Mouse (Mus musculus) neural tube, embryonic 12.5 days (tissue): ENCODE measurements around the gene Dct. TPM values are rescaled to one million over a fixed set of nuclear protein-coding genes. Genes with fewer than 3 reads are reported as not detected.

ENCODE experiments used
- ATAC-seq: fragments of 200-750 bp; cut with Nextera tagmentation; 2 replicates; pipeline ENCODE4 v1.8.0; 2017; ENCODE audit warnings: low read depth, mild to moderate bottlenecking, moderate TSS enrichment, moderate library complexity; ENCODE audit not compliant: low FRiP score
- H3K27ac ChIP-seq: fragments of 300-500 bp; sonication (generic); 2 replicates; pipeline ENCODE4 v1.5.1; 2016
- H3K27me3 ChIP-seq: fragments of 300-500 bp; sonication (generic); replicated peaks from 2 replicates; pipeline ENCODE4 v1.6.1; 2016; ENCODE audit warnings: mild to moderate bottlenecking
- H3K36me3 ChIP-seq: fragments of 300-500 bp; sonication (generic); 2 replicates; pipeline ENCODE4 v1.6.1; 2016; ENCODE audit warnings: mild to moderate bottlenecking
- H3K4me1 ChIP-seq: fragments of 300-500 bp; sonication (generic); 2 replicates; pipeline ENCODE4 v1.6.1; 2016
- H3K4me2 ChIP-seq: fragments of 300-500 bp; sonication (generic); replicated peaks from 2 replicates; pipeline ENCODE4 v1.6.1; 2016; ENCODE audit warnings: mild to moderate bottlenecking
- H3K4me3 ChIP-seq: fragments of 300-500 bp; sonication (generic); 2 replicates; pipeline ENCODE4 v1.5.1; 2016
- H3K9ac ChIP-seq: fragments of 300-500 bp; sonication (generic); 2 replicates; pipeline ENCODE4 v1.6.1; 2016; ENCODE audit warnings: mild to moderate bottlenecking
- H3K9me3 ChIP-seq: fragments of 300-500 bp; sonication (generic); 2 replicates; pipeline ENCODE4 v1.6.1; 2016; ENCODE audit warnings: mild to moderate bottlenecking
- WGBS: fragments of 180-500 bp; shearing (Covaris S2); methylation state at CpG from one replicate; pipeline ENCODE4 v1.1.7; 2016; 5-methylcytosine and 5-hydroxymethylcytosine counted together
- polyA plus RNA-seq: library from polyadenylated mRNA; unstranded; fragments of >200 nt; fragmentation: Nextera tagmentation; extraction: Ambion mirVana; gene quantifications from 2 replicates; pipeline ENCODE4 v1.2.1, GENCODE M21; 2016

Dct gene
- 2.8 and 3.9 TPM in 2 replicates for polyA plus RNA-seq

GRCm38 (mm10) chr14:118051975-118052630 is at the start of gene Dct:
Gene Dct, minus strand, starts transcription at chr14:118052244.
- Histone ChIP-seq H3K27ac (no peak within 1 kb of the TSS), H3K9ac (no peak within 1 kb of the TSS), H3K9me3 (no peaks in the 10 kb centered on the region), H3K27me3 (peaks cover 22% of the 10 kb centered on the region), H3K36me3 (no peaks in the 10 kb centered on the region), H3K4me3 (no peak within 1 kb of the TSS), H3K4me2 (peak within 1 kb of the TSS; percentile 35), H3K4me1 (peaks cover 26% of the 10 kb centered on the region)
- 13% methylated on average over 13 of the region's 13 CpGs for WGBS
- ATAC-seq, result peak; percentile 90

- no peak overlapping the region for H3K4me3 ChIP-seq
- H3K4me2 ChIP-seq, result no peak overlapping the region
- H3K27me3 ChIP-seq, result no peaks in the 10 kb centered on the region
- H3K27ac ChIP-seq, result no peak overlapping the region
- no peaks in the 10 kb centered on the region for H3K36me3 ChIP-seq
- H3K9ac ChIP-seq, result no peak overlapping the region
- 86% methylated on average over 14 of the region's 14 CpGs for WGBS
- ATAC-seq, result no peak
- H3K9me3 ChIP-seq, result no peaks in the 10 kb centered on the region
- H3K4me1 ChIP-seq, result no peaks in the 10 kb centered on the region
Observed at GRCm38 (mm10) chr14:118101227-118101990, 49.4 kb upstream of the Dct start.

- Histone ChIP-seq H3K4me3 (no peak overlapping the region), H3K4me1 (no peaks in the 10 kb centered on the region), H3K27me3 (no peaks in the 10 kb centered on the region), H3K9me3 (no peaks in the 10 kb centered on the region), H3K27ac (no peak overlapping the region), H3K9ac (no peak overlapping the region), H3K4me2 (no peak overlapping the region), H3K36me3 (no peaks in the 10 kb centered on the region)
- WGBS, result 72% methylated on average over 2 of the region's 2 CpGs
- no peak for ATAC-seq
Observed at GRCm38 (mm10) chr14:118098265-118098664, 46.2 kb upstream of the Dct start.

GRCm38 (mm10) chr14:118089806-118090392 is 37.9 kb upstream of the Dct start:
- H3K4me3 ChIP-seq, result peak overlapping the region; percentile 63
- peaks cover 14% of the 10 kb centered on the region; the same call in 1 of the 2 replicates for H3K4me1 ChIP-seq
- peak; percentile 43 for ATAC-seq
- H3K27ac ChIP-seq, result no peak overlapping the region
- 0 out of 2 replicates have a peak overlapping the region, but pooled peaks have one; percentile 40 for H3K9ac ChIP-seq
- H3K9me3 ChIP-seq, result no peaks in the 10 kb centered on the region
- H3K36me3 ChIP-seq, result no peaks in the 10 kb centered on the region
- no peaks in the 10 kb centered on the region for H3K27me3 ChIP-seq
- peak overlapping the region; percentile 69 for H3K4me2 ChIP-seq
- WGBS, result under 1% methylated on average over 18 of the region's 18 CpGs

GRCm38 (mm10) chr14:118089215-118089805 is 37.3 kb upstream of the Dct start:
- Histone ChIP-seq H3K9me3 (no peaks in the 10 kb centered on the region), H3K27ac (no peak overlapping the region), H3K9ac (peak overlapping the region; percentile 56), H3K4me1 (peaks cover 14% of the 10 kb centered on the region; the same call in 1 of the 2 replicates), H3K36me3 (no peaks in the 10 kb centered on the region), H3K4me2 (peak overlapping the region; percentile 69), H3K27me3 (no peaks in the 10 kb centered on the region), H3K4me3 (peak overlapping the region; percentile 63)
- ATAC-seq, result peak; percentile 81
- WGBS, result under 1% methylated on average over 44 of the region's 44 CpGs

GRCm38 (mm10) chr14:118088437-118089207 is 36.6 kb upstream of the Dct start:
- peak overlapping the region; percentile 69 for H3K4me2 ChIP-seq
- H3K4me3 ChIP-seq, result peak overlapping the region; percentile 63
- H3K27ac ChIP-seq, result no peak overlapping the region
- peak overlapping the region; percentile 56 for H3K9ac ChIP-seq
- peaks cover 14% of the 10 kb centered on the region; the same call in 1 of the 2 replicates for H3K4me1 ChIP-seq
- WGBS, result 10% methylated on average over 22 of the region's 22 CpGs
- no peaks in the 10 kb centered on the region for H3K36me3 ChIP-seq
- H3K9me3 ChIP-seq, result no peaks in the 10 kb centered on the region
- H3K27me3 ChIP-seq, result no peaks in the 10 kb centered on the region
- peak; percentile 58 for ATAC-seq

GRCm38 (mm10) chr14:118086271-118087035 is 34.4 kb upstream of the Dct start:
- no peak for ATAC-seq
- WGBS, result 51% methylated on average over 5 of the region's 5 CpGs
- H3K36me3 ChIP-seq, result no peaks in the 10 kb centered on the region
- H3K27ac ChIP-seq, result no peak overlapping the region
- no peak overlapping the region for H3K4me3 ChIP-seq
- no peak overlapping the region for H3K4me2 ChIP-seq
- no peaks in the 10 kb centered on the region for H3K9me3 ChIP-seq
- H3K9ac ChIP-seq, result no peak overlapping the region
- peaks cover 14% of the 10 kb centered on the region; the same call in 1 of the 2 replicates for H3K4me1 ChIP-seq
- no peaks in the 10 kb centered on the region for H3K27me3 ChIP-seq

GRCm38 (mm10) chr14:118083851-118084250 is 31.8 kb upstream of the Dct start:
- Histone ChIP-seq H3K9me3 (no peaks in the 10 kb centered on the region), H3K4me2 (no peak overlapping the region), H3K27me3 (no peaks in the 10 kb centered on the region), H3K27ac (no peak overlapping the region), H3K4me3 (no peak overlapping the region), H3K9ac (no peak overlapping the region), H3K36me3 (no peaks in the 10 kb centered on the region), H3K4me1 (0 out of 2 replicates have a peak, but pooled peaks cover 6% of the 10 kb centered on the region)
- 91% methylated on average over 6 of the region's 6 CpGs for WGBS
- ATAC-seq, result no peak

GRCm38 (mm10) chr14:118080606-118081005 is 28.6 kb upstream of the Dct start:
- no peaks in the 10 kb centered on the region for H3K27me3 ChIP-seq
- no peak overlapping the region for H3K27ac ChIP-seq
- H3K9ac ChIP-seq, result no peak overlapping the region
- H3K4me2 ChIP-seq, result peak overlapping the region; percentile 26; the same call in 1 of the 2 replicates
- H3K4me3 ChIP-seq, result no peak overlapping the region
- H3K4me1 ChIP-seq, result no peaks in the 10 kb centered on the region
- H3K36me3 ChIP-seq, result no peaks in the 10 kb centered on the region
- 32% methylated on average over 11 of the region's 11 CpGs for WGBS
- no peak for ATAC-seq
- no peaks in the 10 kb centered on the region for H3K9me3 ChIP-seq

- Histone ChIP-seq H3K4me2 (no peak overlapping the region), H3K27ac (no peak overlapping the region), H3K27me3 (no peaks in the 10 kb centered on the region), H3K9me3 (no peaks in the 10 kb centered on the region), H3K4me1 (no peaks in the 10 kb centered on the region), H3K4me3 (no peak overlapping the region), H3K9ac (no peak overlapping the region), H3K36me3 (no peaks in the 10 kb centered on the region)
- 86% methylated on average over 12 of the region's 12 CpGs for WGBS
- ATAC-seq, result no peak
Observed at GRCm38 (mm10) chr14:118070100-118070499, 18.1 kb upstream of the Dct start.
